Mouse (Mus musculus) forebrain, embryonic 11.5 days (tissue): ENCODE results near the gene Map3k15. TPM values are rescaled to one million over a fixed set of nuclear protein-coding genes. Genes with fewer than 3 reads are reported as not detected.

Experiments
- ATAC-seq: fragments of 200-750 bp; cut with Nextera tagmentation; replicated peaks from 2 replicates; pipeline ENCODE4 v1.8.0; 2017; ENCODE audit warnings: moderate TSS enrichment; ENCODE audit not compliant: low FRiP score
- DNase-seq: peaks from one replicate; pipeline ENCODE4 v3.0.0-alpha.2; 2017; ENCODE audit warnings: low spot score
- H3K27ac ChIP-seq: fragments of 300-500 bp; sonication (generic); 2 replicates; pipeline ENCODE4 v1.5.1; 2014; ENCODE audit warnings: low read depth, low read length
- H3K27me3 ChIP-seq: fragments of 300-500 bp; sonication (generic); 2 replicates; pipeline ENCODE4 v1.6.1; 2014; ENCODE audit warnings: mild to moderate bottlenecking, low read length, mixed read lengths; ENCODE audit not compliant: control insufficient read depth, insufficient read depth
- H3K36me3 ChIP-seq: fragments of 300-500 bp; sonication (generic); 2 replicates; pipeline ENCODE4 v1.6.1; 2014; ENCODE audit warnings: mild to moderate bottlenecking, low read length, moderate library complexity, mixed read lengths; ENCODE audit not compliant: control insufficient read depth, insufficient read depth
- H3K4me1 ChIP-seq: fragments of 300-500 bp; sonication (generic); replicated peaks from 2 replicates; pipeline ENCODE4 v1.6.1; 2014; ENCODE audit warnings: low read length, mixed read lengths; ENCODE audit not compliant: control insufficient read depth, insufficient read depth
- H3K4me2 ChIP-seq: fragments of 300-500 bp; sonication (generic); 2 replicates; pipeline ENCODE4 v1.6.1; 2014; ENCODE audit warnings: low read depth, mild to moderate bottlenecking, low read length, moderate library complexity, mixed read lengths; ENCODE audit not compliant: severe bottlenecking
- H3K4me3 ChIP-seq: fragments of 300-500 bp; sonication (generic); 2 replicates; pipeline ENCODE4 v1.5.1; 2014; ENCODE audit warnings: low read depth, low read length
- H3K9ac ChIP-seq: fragments of 300-500 bp; sonication (generic); 2 replicates; pipeline ENCODE4 v1.6.1; 2014; ENCODE audit warnings: low read length
- H3K9me3 ChIP-seq: fragments of 300-500 bp; sonication (generic); 2 replicates; pipeline ENCODE4 v1.6.1; 2016; ENCODE audit warnings: low read length, mixed read lengths; ENCODE audit not compliant: control insufficient read depth
- WGBS: fragments of 180-500 bp; shearing (Covaris S2); extraction: QIAGEN DNeasy Blood & Tissue Kit; methylation state at CpG from one replicate; pipeline ENCODE4 v1.1.7; 2014; 5-methylcytosine and 5-hydroxymethylcytosine counted together
- polyA plus RNA-seq: library from polyadenylated mRNA; unstranded; fragments of >200 nt; fragmentation: Nextera tagmentation; extraction: Ambion mirVana; gene quantifications from 2 replicates; pipeline ENCODE4 v1.2.1, GENCODE M21; 2014

Gene Map3k15
- polyA plus RNA-seq, 1 experiment from 2014 or later: 0.68 TPM

GRCm38 (mm10) chrX:159963925-159964324 lies 24.3 kb upstream of the Map3k15 start:
- Histone ChIP-seq H3K9me3 (no peaks in the 10 kb centered on the region), H3K4me1 (no peaks in the 10 kb centered on the region), H3K27ac (no peak overlapping the region), H3K27me3 (no peaks in the 10 kb centered on the region; the same call in 1 of the 2 replicates), H3K9ac (no peak overlapping the region), H3K36me3 (no peaks in the 10 kb centered on the region), H3K4me2 (no peak overlapping the region), H3K4me3 (no peak overlapping the region)
- no peak for ATAC-seq
- 92% methylated on average over 9 of the region's 9 CpGs for WGBS
- DNase-seq: no peak

- Histone ChIP-seq H3K27ac (no peak overlapping the region), H3K4me2 (no peak overlapping the region), H3K9me3 (no peaks in the 10 kb centered on the region), H3K27me3 (no peaks in the 10 kb centered on the region), H3K36me3 (no peaks in the 10 kb centered on the region), H3K9ac (no peak overlapping the region), H3K4me1 (no peaks in the 10 kb centered on the region), H3K4me3 (no peak overlapping the region)
- WGBS: 90% methylated on average over 2 of the region's 2 CpGs
- ATAC-seq (no peak), DNase-seq (no peak)
Measured at GRCm38 (mm10) chrX:159969025-159969424, 19.2 kb upstream of the Map3k15 start.

GRCm38 (mm10) chrX:159971091-159971779 lies 17.0 kb upstream of the Map3k15 start:
- H3K27ac ChIP-seq: no peak overlapping the region
- DNase-seq (no peak), ATAC-seq (no peak)
- H3K9me3 ChIP-seq: no peaks in the 10 kb centered on the region
- no peaks in the 10 kb centered on the region for H3K36me3 ChIP-seq
- no peaks in the 10 kb centered on the region for H3K27me3 ChIP-seq
- H3K4me3 ChIP-seq: no peak overlapping the region
- H3K4me1 ChIP-seq: no peaks in the 10 kb centered on the region
- 66% methylated on average over 3 of the region's 3 CpGs for WGBS
- H3K9ac ChIP-seq: no peak overlapping the region
- no peak overlapping the region for H3K4me2 ChIP-seq

- Histone ChIP-seq H3K36me3 (no peaks in the 10 kb centered on the region), H3K9ac (no peak overlapping the region), H3K4me1 (no peaks in the 10 kb centered on the region), H3K4me2 (no peak overlapping the region), H3K9me3 (no peaks in the 10 kb centered on the region), H3K4me3 (no peak overlapping the region), H3K27ac (no peak overlapping the region), H3K27me3 (no peaks in the 10 kb centered on the region)
- 25% methylated on average over 5 of the region's 5 CpGs for WGBS
- ATAC-seq (no peak), DNase-seq (peak; percentile 47)
Measured at GRCm38 (mm10) chrX:159973730-159974129, 14.5 kb upstream of the Map3k15 start.

- no peak overlapping the region for H3K27ac ChIP-seq
- no peaks in the 10 kb centered on the region for H3K9me3 ChIP-seq
- DNase-seq (no peak), ATAC-seq (no peak)
- no peak overlapping the region for H3K9ac ChIP-seq
- H3K4me3 ChIP-seq: no peak overlapping the region
- H3K27me3 ChIP-seq: no peaks in the 10 kb centered on the region
- WGBS: 64% methylated on average over 3 of the region's 3 CpGs
- H3K36me3 ChIP-seq: no peaks in the 10 kb centered on the region
- H3K4me2 ChIP-seq: no peak overlapping the region
- H3K4me1 ChIP-seq: no peaks in the 10 kb centered on the region
Measured at GRCm38 (mm10) chrX:159976243-159976642, 12.0 kb upstream of the Map3k15 start.

GRCm38 (mm10) chrX:159995808-159996207 lies 7.6 kb downstream of the Map3k15 start:
- H3K27ac ChIP-seq: no peak overlapping the region
- no peaks in the 10 kb centered on the region for H3K9me3 ChIP-seq
- no peak overlapping the region for H3K4me3 ChIP-seq
- H3K9ac ChIP-seq: no peak overlapping the region
- no peak overlapping the region for H3K4me2 ChIP-seq
- no peaks in the 10 kb centered on the region for H3K36me3 ChIP-seq
- no peaks in the 10 kb centered on the region for H3K4me1 ChIP-seq
- 91% methylated on average over 6 of the region's 6 CpGs for WGBS
- H3K27me3 ChIP-seq: peaks cover 2% of the 10 kb centered on the region; the same call in 1 of the 2 replicates
- no peak for ATAC-seq
- no peak for DNase-seq

GRCm38 (mm10) chrX:160053306-160053705 lies 65.1 kb downstream of the Map3k15 start:
- Histone ChIP-seq H3K9me3 (no peaks in the 10 kb centered on the region), H3K4me1 (no peaks in the 10 kb centered on the region), H3K27me3 (no peaks in the 10 kb centered on the region; the same call in 1 of the 2 replicates), H3K36me3 (no peaks in the 10 kb centered on the region), H3K27ac (no peak overlapping the region), H3K4me2 (no peak overlapping the region), H3K4me3 (no peak overlapping the region), H3K9ac (no peak overlapping the region)
- no peak for ATAC-seq
- 82% methylated on average over 1 of the region's 1 CpGs for WGBS
- DNase-seq: no peak

- Histone ChIP-seq H3K4me3 (no peak overlapping the region), H3K36me3 (no peaks in the 10 kb centered on the region), H3K27me3 (no peaks in the 10 kb centered on the region; the same call in 1 of the 2 replicates), H3K9ac (no peak overlapping the region), H3K4me2 (no peak overlapping the region), H3K27ac (no peak overlapping the region), H3K4me1 (no peaks in the 10 kb centered on the region), H3K9me3 (no peaks in the 10 kb centered on the region)
- 86% methylated on average over 5 of the region's 5 CpGs for WGBS
- ATAC-seq (no peak), DNase-seq (no peak)
Measured at GRCm38 (mm10) chrX:160054643-160055042, 66.4 kb downstream of the Map3k15 start.

GRCm38 (mm10) chrX:160091973-160092372 lies 103.7 kb downstream of the Map3k15 start:
- Histone ChIP-seq H3K9me3 (no peaks in the 10 kb centered on the region), H3K27ac (no peak overlapping the region), H3K4me3 (no peak overlapping the region), H3K4me2 (no peak overlapping the region), H3K36me3 (no peaks in the 10 kb centered on the region), H3K9ac (no peak overlapping the region), H3K27me3 (no peaks in the 10 kb centered on the region), H3K4me1 (no peaks in the 10 kb centered on the region)
- ATAC-seq (no peak), DNase-seq (no peak)
- WGBS: 84% methylated on average over 1 of the region's 1 CpGs
